Mouse (Mus musculus) yolk sac, embryonic 10.5 days (tissue): ENCODE data around the gene Ddx43.

Source experiments
- DNase-seq: peaks from one replicate; pipeline ENCODE4 v3.0.0-alpha.2; 2017; ENCODE audit warnings: low spot score

The Ddx43 gene

DNA sequence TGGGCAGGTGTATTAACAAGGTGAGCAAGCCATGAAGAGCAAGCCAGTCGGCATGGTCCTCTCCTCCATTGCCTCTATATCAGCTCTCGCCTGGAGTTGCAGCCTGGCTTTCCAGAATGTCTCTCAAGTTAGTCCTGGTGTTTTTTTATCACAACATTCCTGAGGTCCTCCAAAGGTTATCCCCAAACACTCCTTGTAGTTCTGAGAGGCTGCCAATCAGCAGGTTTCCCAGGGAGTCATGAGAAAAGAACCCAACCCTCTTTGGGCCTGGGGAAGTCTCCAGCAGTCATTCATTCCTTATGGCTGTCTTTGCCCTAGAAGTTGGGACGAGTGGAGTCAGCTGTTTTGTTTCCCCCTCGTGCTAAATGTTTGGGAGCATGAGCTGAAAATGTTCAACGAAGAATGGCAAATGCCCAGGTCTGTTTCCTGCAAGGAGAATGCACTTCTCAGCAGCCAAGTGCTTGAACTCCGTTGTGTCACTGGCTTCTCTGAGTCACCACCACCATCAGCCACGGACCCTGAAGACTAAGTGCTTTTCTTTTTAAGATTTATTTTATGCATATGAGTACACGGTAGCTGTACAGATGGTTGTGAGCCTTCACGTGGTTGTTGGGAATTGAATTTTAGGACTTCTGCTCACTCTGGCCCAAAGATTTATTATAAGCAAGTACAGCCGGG is 22.6 kb upstream of the Ddx43 start:
- DNase-seq: no peak

DNA sequence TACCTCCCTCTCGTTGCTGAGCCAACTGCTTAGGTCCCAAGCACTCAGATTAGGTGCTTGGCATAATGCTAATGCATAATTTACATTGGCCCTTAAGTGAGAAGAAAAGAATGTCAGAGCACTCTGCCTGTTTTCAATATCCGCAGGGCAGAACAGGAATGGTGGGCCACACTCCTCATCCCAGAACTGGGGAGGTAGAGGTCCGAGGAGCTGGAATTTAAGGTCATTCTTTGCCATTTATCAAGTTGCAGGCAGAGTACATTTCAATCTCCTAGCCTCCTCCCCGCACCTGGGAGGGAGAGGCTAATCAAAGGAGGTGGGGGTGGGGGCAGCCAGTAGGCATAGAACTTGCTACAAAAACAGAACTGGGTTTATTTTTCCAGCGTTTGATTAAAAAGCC is 21.2 kb upstream of the Ddx43 start:
- no peak for DNase-seq

DNA sequence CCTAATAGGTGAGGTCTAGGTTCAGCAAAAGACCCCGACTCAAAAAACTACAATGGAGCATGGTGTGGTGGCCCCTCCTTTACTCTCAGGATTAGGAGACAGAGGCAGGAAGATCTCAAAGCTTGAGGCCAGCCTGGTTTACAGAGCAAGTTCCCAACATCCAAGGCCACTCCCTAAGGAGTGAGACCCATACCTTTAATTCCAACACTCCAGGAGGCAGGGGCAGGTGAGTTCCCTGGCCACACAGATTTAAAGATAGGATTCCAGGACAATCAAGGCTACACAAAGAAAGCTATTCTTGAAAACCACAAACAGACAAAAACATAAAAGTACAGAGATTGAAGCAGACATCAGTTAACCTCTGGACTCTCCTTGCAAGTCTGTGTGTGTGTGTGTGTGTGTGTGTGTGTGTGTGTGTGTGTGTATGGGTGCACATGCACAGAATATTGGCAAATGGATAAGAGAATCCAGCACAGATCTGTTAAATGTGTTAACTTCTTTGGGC is 20.6 kb upstream of the Ddx43 start:
- no peak for DNase-seq

DNA sequence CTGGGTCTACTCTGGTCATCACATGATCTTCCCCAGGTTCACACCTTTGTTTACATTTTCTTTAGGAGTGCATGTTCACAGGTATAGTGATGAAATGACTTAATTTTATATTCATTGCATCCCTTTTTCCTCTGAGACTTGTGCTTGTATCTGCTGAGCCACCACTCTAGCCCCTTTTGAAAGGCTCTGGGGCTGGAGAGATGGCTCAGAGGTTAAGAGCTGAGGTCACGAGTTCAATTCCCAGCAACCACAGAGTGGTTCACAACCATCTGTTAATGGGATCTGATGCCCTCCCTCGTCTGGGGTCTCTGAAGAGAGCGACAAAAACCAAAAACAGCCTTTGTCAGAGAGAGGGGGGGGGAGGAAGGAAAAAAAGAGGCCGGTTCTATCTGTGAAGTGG is 20.1 kb upstream of the Ddx43 start:
- DNase-seq: no peak

DNA sequence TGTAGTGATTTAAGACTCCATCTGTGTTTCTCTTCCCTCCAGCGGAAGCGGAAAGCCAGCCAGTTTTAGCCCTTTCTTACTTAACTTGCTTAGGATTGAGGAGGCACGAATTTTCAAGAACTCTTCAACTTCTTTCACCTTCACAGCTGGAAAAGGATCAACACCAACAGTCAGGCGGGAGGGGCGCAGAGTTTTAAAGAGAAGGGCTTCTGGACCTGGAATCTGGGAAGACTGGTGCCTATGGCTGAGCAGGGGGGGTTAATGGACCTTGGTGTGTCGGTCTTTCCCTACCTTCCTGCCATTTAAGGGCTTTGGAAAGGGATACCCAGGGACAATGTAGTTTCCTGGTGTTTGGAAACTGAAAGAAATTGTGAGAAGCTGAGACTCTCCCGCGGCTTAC is 18.0 kb upstream of the Ddx43 start:
- DNase-seq: no peak

DNA sequence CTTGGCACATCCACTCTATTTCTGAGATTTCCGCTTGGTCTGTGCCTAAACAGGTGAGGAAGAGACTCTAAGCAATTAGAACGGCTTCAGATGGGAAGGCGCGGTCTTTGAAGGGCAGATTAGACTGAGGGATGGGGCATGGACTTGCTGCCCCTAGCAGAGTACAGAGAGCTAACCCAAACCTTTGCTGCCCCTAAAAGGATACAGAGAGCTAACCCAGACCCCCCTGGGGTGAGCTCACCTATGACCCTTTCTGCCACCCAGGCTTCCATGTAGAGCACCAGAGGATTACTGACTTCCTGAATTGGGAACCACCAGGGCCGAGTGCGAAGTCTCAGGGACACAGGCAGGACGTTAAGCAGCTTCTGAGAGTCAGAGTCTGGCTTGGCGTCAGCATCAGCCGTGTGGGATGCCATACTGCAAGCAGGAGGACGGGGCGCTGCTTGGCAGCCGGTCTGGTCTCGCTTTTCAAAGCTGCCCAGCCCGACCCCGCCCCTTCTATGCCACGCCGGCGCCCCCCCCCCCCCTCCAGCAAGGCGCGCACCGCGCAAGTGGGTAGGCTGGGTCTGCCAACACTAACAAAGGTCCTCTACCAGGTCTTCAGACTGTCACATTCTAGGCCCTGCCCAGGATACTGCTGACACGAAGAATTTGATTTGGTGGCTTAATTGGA is 17.3 kb upstream of the Ddx43 start, which contains the start of gene Ooep:
TSS of gene Ooep (minus strand) at position 613 of the 673 bp plus-strand sequence.
- DNase-seq: no peak

DNA sequence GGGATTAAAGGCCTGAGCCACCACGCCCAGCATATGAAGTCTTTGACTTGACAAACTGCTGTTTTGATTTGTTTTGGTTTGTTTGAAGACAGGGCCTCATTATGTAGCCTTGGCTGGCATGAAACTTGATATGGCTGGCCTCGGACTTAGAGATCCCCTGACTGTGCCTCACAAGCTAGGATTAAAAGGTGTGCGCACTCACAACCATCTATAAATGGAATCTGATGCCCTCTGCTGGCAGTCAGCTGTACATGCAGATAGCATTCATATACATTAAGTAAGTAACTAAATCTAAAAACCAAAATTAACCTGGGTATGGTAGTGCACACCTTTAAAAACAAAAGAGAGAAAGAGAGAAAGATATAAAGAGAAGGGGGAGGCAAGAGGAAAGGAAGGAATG is 9.7 kb upstream of the Ddx43 start:
- no peak for DNase-seq

DNA sequence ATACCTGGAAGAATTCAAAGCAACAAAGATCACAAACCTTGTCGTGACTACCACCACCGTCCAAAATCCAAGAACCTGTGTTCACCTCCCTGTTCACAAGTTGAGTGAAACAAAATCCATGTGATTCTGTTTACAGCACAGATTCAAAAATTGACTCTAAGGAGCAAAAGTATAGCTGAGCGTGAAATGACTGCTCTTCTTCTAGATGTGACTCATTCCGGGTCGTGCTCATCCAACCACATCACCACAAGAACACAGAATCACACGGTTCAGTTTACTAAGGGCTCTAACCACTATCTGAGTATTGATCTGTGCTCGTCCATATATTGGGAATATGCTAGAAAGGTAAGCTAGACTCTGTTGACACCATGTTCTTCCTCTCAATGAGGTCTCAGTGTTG is 8.6 kb upstream of the Ddx43 start:
- no peak for DNase-seq

DNA sequence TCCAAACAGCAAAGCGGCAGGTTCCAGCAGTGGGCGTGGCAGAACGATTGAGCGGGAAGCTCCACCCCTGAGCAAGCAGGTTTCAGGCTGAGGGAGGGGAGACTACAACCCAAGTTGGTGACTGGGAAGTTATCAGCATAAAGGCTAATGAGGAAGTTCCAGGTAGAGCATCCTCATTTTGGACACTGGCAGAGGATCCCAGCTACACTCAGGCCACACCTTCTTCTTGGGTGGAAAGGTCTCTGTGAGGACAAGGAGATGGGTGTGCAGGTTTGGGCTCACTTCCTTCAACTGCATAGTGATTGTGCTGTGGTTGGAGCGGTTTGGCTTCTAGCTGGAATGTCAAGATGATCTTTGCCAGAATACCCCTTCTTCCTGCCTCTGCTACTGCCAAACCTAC is 5.6 kb upstream of the Ddx43 start:
- DNase-seq: no peak

DNA sequence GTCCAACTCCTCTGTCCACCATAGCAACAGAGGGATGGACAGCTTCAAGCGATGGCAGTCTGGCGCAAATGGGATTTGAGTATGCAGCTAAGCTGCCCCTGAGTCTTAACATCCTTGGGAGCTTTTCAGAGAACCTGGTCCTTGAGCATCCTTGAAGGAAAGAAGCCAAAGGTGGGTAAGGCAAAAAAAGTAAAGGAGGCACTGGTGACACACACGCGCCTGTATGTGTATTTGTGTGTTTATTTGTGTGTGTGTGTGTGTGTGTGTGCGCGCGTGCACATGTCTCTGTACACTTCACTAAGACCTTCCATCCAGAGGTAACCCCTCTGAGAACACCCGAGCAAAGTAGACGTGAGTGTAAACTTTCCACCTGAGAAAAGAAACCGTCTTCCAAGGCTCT is 1.8 kb upstream of the Ddx43 start:
- no peak for DNase-seq

DNA sequence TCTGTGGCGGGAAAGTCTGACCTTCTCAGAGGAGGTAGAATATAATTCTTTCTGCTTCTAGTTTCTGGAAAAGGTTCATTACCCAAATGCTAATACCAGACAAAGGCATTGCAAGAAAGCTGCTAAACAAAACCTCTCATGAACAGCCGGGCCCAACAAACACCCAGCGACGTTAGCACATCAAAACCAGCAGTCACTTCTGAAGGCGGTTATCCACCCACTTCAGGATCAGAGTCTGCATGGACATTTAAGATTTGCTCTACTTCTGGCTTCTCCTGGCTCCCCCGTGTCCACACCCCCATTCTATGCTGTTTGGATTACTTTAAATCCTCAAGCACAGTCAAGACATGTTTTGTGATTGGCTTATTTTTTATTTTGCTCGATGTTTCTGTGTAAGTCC is 975 bp upstream of the Ddx43 start:
- DNase-seq: no peak

DNA sequence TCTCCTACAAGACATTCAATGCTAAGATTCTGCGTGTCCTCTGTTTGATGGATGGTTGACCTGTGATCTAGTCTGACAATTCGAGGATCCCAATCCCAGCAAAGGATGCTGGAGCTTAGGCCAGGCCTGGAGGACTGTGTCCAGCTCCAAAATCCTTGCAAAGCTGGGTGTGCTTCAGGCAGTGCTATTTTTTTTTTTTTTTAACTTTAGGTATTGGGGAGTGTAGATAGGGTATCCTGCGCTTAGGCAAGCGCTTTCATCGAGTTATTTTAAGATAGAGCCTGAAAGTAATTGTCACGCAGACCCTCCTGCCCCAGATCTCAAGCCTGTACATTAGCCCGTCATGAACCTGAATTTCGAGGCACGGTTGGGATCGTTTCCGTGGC is 340 bp upstream of the Ddx43 start:
- DNase-seq: no peak

DNA sequence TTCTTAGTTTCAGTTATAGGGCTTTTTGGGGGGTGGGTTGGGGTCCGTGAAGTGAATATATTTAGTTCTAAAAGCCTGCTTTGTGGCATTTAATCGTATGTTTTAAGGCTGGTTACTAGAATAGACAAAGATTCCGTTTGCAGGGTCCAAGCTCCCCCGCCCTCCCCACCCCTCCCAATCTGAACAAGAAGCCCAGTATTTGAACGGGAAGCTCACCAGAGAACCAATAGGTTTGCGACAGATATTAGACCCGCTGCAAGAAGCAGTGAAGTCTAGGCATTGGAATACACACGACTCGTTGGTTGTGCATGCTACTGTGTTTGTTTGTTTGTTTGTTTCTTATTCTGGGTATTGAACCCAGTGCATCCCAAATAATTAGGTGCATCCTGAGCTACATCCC is 940 bp downstream of the Ddx43 start:
- DNase-seq: no peak

DNA sequence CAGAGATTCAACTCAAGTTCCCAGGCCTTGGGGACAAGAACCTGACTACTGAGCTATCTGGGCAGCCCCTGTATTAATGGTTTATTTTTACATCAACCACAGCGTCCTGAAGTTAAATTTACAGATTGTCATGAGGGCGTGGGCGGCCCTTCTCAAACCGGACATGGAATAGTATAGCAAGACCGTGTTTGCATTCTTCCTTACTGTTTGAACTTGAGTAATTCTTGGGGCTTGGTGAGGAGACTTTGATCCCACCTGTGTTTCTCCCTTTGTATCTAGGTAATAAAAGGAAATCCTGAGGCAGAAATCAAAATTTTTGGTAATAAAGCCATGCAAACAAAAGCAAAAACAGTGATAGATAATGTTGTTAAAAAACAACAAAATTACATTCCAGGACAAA is 5.0 kb downstream of the Ddx43 start:
- no peak for DNase-seq

DNA sequence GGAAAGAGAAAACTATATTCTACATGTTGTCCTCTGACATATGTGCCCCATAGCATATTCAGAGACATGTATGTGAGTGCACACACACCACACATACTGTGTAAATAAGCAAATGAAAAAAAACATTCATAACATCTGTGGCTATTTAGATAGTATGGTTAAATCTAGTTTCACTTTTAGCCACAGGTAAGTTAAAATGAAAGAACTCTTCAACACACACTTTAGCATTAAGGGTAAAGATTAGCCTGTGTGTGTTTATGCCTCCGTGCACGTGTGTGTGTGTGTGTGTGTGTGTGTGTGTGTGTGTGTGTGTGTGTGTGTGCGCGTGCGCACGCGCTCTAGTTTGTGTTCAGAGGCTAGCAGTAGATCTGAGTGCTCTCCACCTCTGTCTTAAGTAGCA is 6.0 kb downstream of the Ddx43 start:
- no peak for DNase-seq

DNA sequence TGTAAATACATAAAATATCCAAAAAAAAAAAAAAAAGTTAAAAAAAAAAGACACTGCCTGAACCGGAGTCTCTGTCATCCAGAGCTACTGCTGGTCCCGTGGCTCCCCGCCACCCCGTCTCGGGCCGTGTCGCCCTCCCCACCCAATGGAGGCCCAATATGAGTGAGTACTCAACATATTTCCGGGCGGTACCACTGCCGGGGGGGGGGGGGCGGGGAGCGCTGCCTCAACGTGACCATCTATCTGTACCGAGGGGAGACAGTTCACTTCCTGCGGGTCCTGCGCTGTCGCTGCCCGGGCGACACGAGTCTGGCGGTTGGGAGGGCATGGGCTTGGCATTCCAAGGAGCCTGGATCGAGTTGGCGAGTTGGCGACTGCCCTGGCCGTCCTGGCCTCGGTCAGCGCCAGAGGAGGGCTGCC is 31.8 kb downstream of the Ddx43 start:
- DNase-seq: no peak

DNA sequence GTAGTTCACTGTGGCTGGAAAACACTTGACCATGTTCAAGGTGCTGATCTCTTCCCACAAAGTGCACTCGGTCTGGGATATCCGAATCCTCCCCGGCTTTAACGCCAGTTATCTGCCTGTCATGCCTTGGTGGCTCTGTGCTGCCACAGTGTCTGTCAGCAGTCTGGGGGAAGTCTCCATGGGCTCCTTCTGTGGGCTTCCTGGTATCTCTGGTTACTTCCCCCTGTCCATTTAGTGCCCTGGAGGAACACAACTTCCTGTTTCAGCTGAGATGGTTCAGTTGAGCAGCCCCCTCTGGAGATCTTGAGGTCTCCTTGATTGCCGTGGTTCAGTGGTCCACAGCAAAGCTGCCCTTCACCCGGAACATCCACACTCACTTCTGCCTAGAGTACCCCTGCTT is 32.6 kb downstream of the Ddx43 start:
- no peak for DNase-seq

DNA sequence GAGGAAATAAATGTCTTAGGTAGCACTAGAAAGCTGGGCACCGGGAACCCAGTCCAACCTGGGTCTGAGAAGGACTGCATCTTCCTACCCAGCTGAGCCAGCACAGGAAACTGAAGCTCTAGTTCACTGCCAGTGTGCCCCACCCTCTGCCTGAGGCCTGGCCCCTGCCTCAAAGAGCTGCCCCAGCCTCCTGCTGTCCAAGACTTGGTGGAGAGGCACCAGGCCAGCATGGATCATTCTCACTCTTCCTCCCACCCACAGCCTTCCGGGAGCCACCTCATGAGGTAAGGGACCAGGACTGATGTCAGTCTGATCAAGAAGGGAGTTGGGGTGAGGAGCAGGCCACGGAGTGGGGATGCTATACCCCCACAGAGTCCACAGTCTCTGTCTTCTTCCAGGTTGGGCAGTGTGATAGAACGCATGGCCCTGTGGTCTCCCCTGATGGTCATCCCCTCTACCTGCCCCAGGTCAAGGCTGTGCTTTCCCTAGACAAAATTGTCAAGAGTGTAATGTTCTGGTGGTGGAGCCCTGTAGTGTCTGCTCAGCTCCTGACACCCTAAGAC is 33.4 kb downstream of the Ddx43 start:
- no peak for DNase-seq

DNA sequence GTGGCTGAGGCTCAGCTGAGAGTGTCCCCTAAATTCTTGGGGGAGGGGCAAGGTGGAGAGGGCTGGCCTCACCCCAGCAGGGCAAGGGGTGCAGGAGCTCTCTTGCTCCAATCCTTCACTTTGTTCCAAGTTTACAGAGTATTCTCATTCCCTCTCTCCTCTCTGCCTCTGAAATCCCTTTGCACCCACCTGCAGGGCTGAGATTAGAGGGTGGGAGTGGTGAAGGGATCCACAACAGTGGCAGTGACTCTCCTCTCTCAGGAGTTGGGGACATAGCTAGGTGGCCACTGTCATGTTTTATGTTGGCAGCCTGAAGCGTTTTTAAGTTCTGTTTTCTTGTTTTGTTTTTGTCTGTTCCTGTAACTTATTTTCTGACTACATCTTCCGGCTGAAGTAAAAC is 34.0 kb downstream of the Ddx43 start:
- DNase-seq: no peak

DNA sequence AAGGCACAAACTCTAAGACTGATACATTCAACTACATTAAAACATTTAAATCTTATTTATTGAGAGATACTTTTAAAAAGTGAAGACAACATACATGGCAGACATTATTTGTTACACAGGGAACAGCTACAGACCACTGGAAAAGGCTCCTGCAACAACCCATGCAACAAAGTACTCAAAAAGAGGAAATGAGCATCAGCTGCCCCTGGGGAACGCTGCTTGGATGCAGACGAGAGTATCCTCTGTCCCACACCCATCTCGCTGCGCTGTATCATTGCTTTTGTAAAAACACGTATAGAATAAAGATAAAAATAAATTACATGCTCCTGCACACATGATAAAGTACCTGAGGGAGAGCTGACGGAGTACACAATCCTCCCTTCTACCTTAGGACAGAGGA is 34.9 kb downstream of the Ddx43 start:
- no peak for DNase-seq

DNA sequence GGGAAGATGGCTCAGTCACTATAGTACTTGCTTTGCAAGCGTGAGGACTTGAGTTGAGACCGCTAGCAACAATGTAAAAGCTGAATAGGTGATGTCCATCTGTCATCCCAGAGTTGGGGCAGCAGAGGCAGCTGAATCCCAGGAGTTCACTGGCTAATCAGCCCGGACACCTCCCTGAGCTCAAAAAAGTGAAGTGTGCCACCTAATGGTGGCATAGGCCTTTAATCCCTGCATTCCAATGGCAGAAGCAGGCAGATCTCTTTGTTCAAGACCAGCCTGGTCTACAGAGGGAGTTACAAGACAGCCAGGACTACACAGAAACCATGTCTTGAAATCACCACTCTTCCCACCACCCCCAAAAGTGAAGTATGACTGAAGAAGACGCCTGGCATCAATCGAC is 36.9 kb downstream of the Ddx43 start:
- no peak for DNase-seq

DNA sequence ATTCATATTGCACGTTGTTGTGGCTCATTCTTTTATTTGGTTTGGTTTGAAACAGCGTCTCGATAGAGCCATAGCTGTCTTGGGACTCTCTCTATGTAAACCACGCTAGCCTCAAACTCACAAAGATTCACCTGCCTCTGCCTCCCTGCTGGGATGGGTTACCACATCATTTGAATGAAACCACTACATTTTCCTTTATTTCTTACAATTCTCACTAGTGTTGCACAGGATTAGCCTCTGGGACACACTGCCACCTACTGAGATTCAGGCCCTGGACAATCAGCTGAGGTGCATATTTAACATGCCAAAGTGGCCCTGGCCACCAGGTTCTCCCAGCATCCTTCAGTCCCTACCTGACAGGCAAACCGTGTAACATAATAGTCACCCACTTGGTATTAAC is 43.8 kb downstream of the Ddx43 start:
- DNase-seq: no peak

DNA sequence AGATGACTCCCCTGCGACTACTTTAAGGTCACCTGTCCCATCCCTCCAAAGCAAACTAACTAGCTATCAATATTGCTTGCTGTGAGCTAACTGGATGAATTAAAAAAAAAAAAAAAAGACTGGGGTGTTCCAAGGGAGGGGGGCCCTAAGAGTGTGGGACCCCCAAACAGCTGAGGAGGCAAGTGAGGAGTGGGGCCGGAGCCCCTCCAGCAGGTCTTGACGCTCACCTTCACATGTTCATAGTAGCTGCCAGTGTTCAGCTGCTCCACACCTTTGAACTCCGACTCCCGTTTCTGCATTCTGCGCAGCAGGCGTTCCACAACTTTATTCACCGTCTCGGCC is 46.6 kb downstream of the Ddx43 start:
- no peak for DNase-seq
